Mouse (Mus musculus): ENCODE measurements around the gene Irf7.

Irf7 gene

GRCm38 (mm10) chr7:141265739-141266561 is at the start of gene Irf7:
TSS of gene Irf7 (minus strand) at chr7:141266481.
- DNase-seq, result peak; percentile 73

- DNase-seq, result peak; percentile 79
Measured at GRCm38 (mm10) chr7:141315974-141316373, 49.7 kb upstream of the Irf7 start.

GRCm38 (mm10) chr7:141315076-141315475 is 48.8 kb upstream of the Irf7 start:
- DNase-seq, result no peak

GRCm38 (mm10) chr7:141314416-141314815 is 48.1 kb upstream of the Irf7 start:
- no peak for DNase-seq

GRCm38 (mm10) chr7:141304537-141304936 is 38.3 kb upstream of the Irf7 start:
- no peak for DNase-seq

GRCm38 (mm10) chr7:141302702-141303268 is 36.5 kb upstream of the Irf7 start:
- DNase-seq, result no peak

GRCm38 (mm10) chr7:141301386-141301785 is 35.1 kb upstream of the Irf7 start:
- no peak for DNase-seq

- no peak for DNase-seq
Measured at GRCm38 (mm10) chr7:141299175-141299574, 32.9 kb upstream of the Irf7 start.

- DNase-seq, result no peak
Measured at GRCm38 (mm10) chr7:141297926-141298650, 31.8 kb upstream of the Irf7 start.

- no peak for DNase-seq
Measured at GRCm38 (mm10) chr7:141294479-141294878, 28.2 kb upstream of the Irf7 start.

- peak; percentile 37 for DNase-seq
Measured at GRCm38 (mm10) chr7:141293852-141294471, 27.7 kb upstream of the Irf7 start.

GRCm38 (mm10) chr7:141292583-141293388 is 26.5 kb upstream of the Irf7 start:
- DNase-seq, result no peak

- peak; percentile 32 for DNase-seq
Measured at GRCm38 (mm10) chr7:141291921-141292582, 25.8 kb upstream of the Irf7 start, which contains the start of gene Drd4. TSS of gene Drd4 (plus strand) at chr7:141292006.

- no peak for DNase-seq
Measured at GRCm38 (mm10) chr7:141288042-141288441, 21.8 kb upstream of the Irf7 start.

GRCm38 (mm10) chr7:141282756-141283155 is 16.5 kb upstream of the Irf7 start:
- DNase-seq, result no peak

GRCm38 (mm10) chr7:141281442-141281841 is 15.2 kb upstream of the Irf7 start:
- peak; percentile 41 for DNase-seq

GRCm38 (mm10) chr7:141278766-141279590 is 12.7 kb upstream of the Irf7 start, which contains the start of gene Sct:
TSS of gene Sct (minus strand) at chr7:141279133.
- DNase-seq, result peak; percentile 60

- DNase-seq, result no peak
Measured at GRCm38 (mm10) chr7:141277701-141278678, 11.7 kb upstream of the Irf7 start.

GRCm38 (mm10) chr7:141276546-141276945 is 10.3 kb upstream of the Irf7 start, which contains the start of gene Cdhr5:
TSS of gene Cdhr5 (minus strand) at chr7:141276786.
- peak; percentile 82 for DNase-seq
